Mouse (Mus musculus) liver, postnatal 0 days (tissue): Measurements from ENCODE around the gene Des. TPM values are rescaled to one million over a fixed set of nuclear protein-coding genes. Genes with fewer than 3 reads are reported as not detected.

Experiments used
- ATAC-seq: fragments of 200-750 bp; cut with Nextera tagmentation; 2 replicates; pipeline ENCODE4 v1.8.0; 2017; ENCODE audit warnings: mild to moderate bottlenecking, moderate library complexity
- DNase-seq: peaks from one replicate; pipeline ENCODE4 v3.0.0-alpha.2; 2016
- H3K27ac ChIP-seq: fragments of 300-500 bp; sonication (generic); 2 replicates; pipeline ENCODE4 v1.5.1; 2014; ENCODE audit warnings: antibody characterized with exemption, moderate library complexity, mild to moderate bottlenecking, low read depth
- H3K27me3 ChIP-seq: fragments of 300-500 bp; sonication (generic); 2 replicates; pipeline ENCODE4 v1.6.1; 2014; ENCODE audit warnings: low read length, control low read depth, mixed read lengths; ENCODE audit not compliant: insufficient read depth
- H3K36me3 ChIP-seq: fragments of 300-500 bp; sonication (generic); replicated peaks from 2 replicates; pipeline ENCODE4 v1.6.1; 2014; ENCODE audit warnings: mild to moderate bottlenecking, control low read depth, low read length, moderate library complexity, mixed read lengths; ENCODE audit not compliant: insufficient read depth
- H3K4me1 ChIP-seq: fragments of 300-500 bp; sonication (generic); 2 replicates; pipeline ENCODE4 v1.6.1; 2014; ENCODE audit warnings: antibody characterized with exemption, mild to moderate bottlenecking, control low read depth; ENCODE audit not compliant: insufficient read depth
- H3K4me2 ChIP-seq: fragments of 300-500 bp; sonication (generic); 2 replicates; pipeline ENCODE4 v1.6.1; 2014; ENCODE audit warnings: low read depth, mild to moderate bottlenecking, low read length, moderate library complexity, mixed read lengths
- H3K4me3 ChIP-seq: fragments of 300-500 bp; sonication (generic); 2 replicates; pipeline ENCODE4 v1.5.1; 2014; ENCODE audit warnings: low read depth, low read length
- H3K9ac ChIP-seq: fragments of 300-500 bp; sonication (generic); replicated peaks from 2 replicates; pipeline ENCODE4 v1.6.1; 2014; ENCODE audit warnings: mild to moderate bottlenecking, moderate library complexity
- H3K9me3 ChIP-seq: fragments of 300-500 bp; sonication (generic); 2 replicates; pipeline ENCODE4 v1.6.1; 2016; ENCODE audit warnings: mild to moderate bottlenecking, control low read depth, low read length, mixed read lengths
- CTCF ChIP-seq: sonication (generic); IDR thresholded peaks from 2 replicates; pipeline ENCODE4 v1.5.1; 2016; ENCODE audit warnings: antibody characterized with exemption, low read depth
- EP300 ChIP-seq: IDR thresholded peaks from 2 replicates; pipeline ENCODE4 v1.6.1; 2016; ENCODE audit warnings: antibody characterized with exemption, low read depth, mild to moderate bottlenecking
- WGBS: fragments of 180-500 bp; shearing (Covaris S2); extraction: QIAGEN DNeasy Blood & Tissue Kit; methylation state at CpG from one replicate; pipeline ENCODE4 v1.1.7; 2014; ENCODE audit not compliant: insufficient replicate concordance; 5-methylcytosine and 5-hydroxymethylcytosine counted together
- polyA plus RNA-seq: library from polyadenylated mRNA; unstranded; fragments of >200 nt; fragmentation: Nextera tagmentation; extraction: Ambion mirVana; gene quantifications from 2 replicates; pipeline ENCODE4 v1.2.1, GENCODE M21; 2015

The Des gene
- polyA plus RNA-seq, 1 experiment from 2014 or later: 4.0 TPM

- peaks cover 55% of the 10 kb centered on the region for H3K27me3 ChIP-seq
Observed at GRCm38 (mm10) chr1:75379196-75379595, 19.1 kb downstream of the Des start.

GRCm38 (mm10) chr1:75379931-75380330 lies 19.8 kb downstream of the Des start:
- no peak overlapping the region for H3K27ac ChIP-seq
- H3K9me3 ChIP-seq: peaks cover 7% of the 10 kb centered on the region; the same call in 1 of the 2 replicates
- H3K4me2 ChIP-seq: no peak overlapping the region
- H3K27me3 ChIP-seq: peaks cover 49% of the 10 kb centered on the region
- 75% methylated on average over 8 of the region's 8 CpGs for WGBS
- H3K9ac ChIP-seq: no peak overlapping the region
- H3K4me3 ChIP-seq: no peak overlapping the region
- H3K4me1 ChIP-seq: no peaks in the 10 kb centered on the region
- TF ChIP-seq CTCF: no peak
- TF ChIP-seq EP300: no peak
- H3K36me3 ChIP-seq: no peaks in the 10 kb centered on the region
- ATAC-seq (no peak), DNase-seq (no peak)

More at GRCm38 (mm10) chr1:75379196-75379595, 19.1 kb downstream of the Des start:
- Histone ChIP-seq H3K4me3 (no peak overlapping the region), H3K27ac (no peak overlapping the region), H3K4me2 (no peak overlapping the region), H3K4me1 (no peaks in the 10 kb centered on the region), H3K9me3 (peaks cover 7% of the 10 kb centered on the region; the same call in 1 of the 2 replicates), H3K9ac (no peak overlapping the region), H3K36me3 (no peaks in the 10 kb centered on the region)
- 57% methylated on average over 2 of the region's 2 CpGs for WGBS
- TF ChIP-seq EP300 (no peak), CTCF (no peak)
- no peak for ATAC-seq
- no peak for DNase-seq

- ATAC-seq (no peak), DNase-seq (no peak)
- WGBS: 32% methylated on average over 2 of the region's 2 CpGs
- Histone ChIP-seq H3K4me2 (no peak overlapping the region), H3K27ac (no peak overlapping the region), H3K4me1 (no peaks in the 10 kb centered on the region), H3K9me3 (peaks cover 7% of the 10 kb centered on the region; the same call in 1 of the 2 replicates), H3K27me3 (peaks cover 46% of the 10 kb centered on the region), H3K36me3 (no peaks in the 10 kb centered on the region), H3K9ac (no peak overlapping the region), H3K4me3 (no peak overlapping the region)
- TF ChIP-seq CTCF: no peak
- no peak for TF ChIP-seq EP300
Observed at GRCm38 (mm10) chr1:75380951-75381350, 20.8 kb downstream of the Des start.

DNA sequence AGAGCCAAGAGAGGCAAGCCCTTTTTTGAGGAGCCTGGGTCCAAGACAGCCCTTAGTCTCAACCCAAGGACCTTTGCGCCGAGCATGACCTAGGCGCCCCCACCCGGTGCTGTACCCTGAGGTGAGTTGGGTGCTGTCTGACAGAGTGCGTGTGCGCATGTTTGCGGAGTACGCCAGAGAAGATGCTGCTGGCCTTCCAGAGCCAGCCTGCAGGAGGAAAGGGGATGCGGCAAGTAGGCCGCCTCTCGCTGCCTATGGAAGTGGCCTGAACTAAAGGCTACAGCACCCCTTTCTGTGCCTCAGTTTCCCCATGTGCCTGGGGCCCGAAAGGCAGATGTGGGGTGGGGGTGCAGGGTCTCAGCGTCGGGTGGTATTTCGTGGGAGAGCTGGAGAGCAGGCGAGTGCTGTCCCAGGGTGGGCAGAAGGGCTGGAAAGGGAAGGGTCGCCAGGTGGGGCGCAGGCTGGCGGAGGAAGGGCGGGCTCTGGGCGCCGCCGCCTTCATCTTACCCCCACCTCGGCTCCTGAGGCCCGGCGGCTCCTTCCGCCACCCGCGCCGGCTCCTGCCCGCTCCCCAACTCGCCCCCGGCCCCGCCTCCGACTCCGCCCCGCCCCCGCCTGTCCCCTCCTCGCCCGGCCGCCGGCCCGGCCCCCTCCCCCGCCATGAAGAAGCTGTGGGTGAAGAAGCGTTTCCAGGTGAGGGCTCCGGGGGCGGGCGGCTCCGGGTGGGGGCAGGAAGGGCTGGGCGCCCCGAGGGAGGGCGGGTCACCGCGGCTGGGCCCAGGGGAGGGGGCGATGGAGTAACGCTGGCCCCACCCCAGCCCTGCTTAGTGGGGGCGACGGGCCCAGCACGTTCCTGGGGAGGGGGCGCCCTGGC lies 21.6 kb downstream of the Des start:
- TF ChIP-seq CTCF: no peak
- TF ChIP-seq EP300: no peak
- H3K9ac ChIP-seq: no peak overlapping the region; the same call in 1 of the 2 replicates
- H3K4me2 ChIP-seq: peak overlapping the region; percentile 70
- DNase-seq: no peak
- H3K4me3 ChIP-seq: peak overlapping the region; percentile 40
- no peaks in the 10 kb centered on the region for H3K4me1 ChIP-seq
- 11% methylated on average over 37 of the region's 60 CpGs for WGBS
- H3K36me3 ChIP-seq: no peaks in the 10 kb centered on the region
- peaks cover 7% of the 10 kb centered on the region; the same call in 1 of the 2 replicates for H3K9me3 ChIP-seq
- H3K27me3 ChIP-seq: peaks cover 48% of the 10 kb centered on the region
- no peak overlapping the region for H3K27ac ChIP-seq
- ATAC-seq: no peak

DNA sequence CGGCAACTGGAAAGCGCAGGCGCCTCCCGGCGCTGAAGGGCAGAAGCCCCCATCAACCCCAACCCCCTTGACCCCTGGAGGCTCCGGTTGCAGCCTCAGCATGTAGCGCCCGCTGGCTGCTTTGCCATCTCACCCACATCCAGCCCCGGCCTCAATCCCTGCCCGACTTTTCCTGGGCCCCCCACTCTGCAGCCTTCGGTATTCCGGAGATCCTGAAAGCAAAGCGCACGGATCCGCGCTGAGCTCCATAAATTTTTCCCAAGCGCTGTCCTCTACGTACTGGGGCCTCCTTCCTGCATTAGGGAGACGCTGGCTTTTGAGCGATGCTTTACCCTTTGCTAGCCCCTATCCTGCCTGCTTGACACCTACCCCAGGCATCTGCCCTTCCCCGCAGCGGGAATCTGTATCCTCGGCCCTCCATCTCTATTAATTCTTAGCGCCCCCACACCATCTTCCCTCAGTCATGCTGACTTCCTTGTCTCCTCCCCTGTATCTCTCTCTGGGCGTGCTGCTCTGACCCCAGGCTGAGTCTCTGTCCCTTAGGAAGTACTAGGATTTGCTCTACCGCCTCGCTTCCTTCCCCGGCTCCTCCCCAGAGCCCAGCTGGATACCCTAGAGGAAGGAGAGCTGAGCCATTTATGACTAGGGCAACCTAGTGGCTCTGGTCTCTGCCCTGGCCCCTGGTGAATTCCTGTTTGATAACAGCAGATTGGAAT lies 22.4 kb downstream of the Des start:
- WGBS: 6% methylated on average over 25 of the region's 28 CpGs
- H3K9me3 ChIP-seq: peaks cover 7% of the 10 kb centered on the region; the same call in 1 of the 2 replicates
- peaks cover 56% of the 10 kb centered on the region for H3K27me3 ChIP-seq
- peak overlapping the region; percentile 40 for H3K4me3 ChIP-seq
- H3K4me1 ChIP-seq: no peaks in the 10 kb centered on the region
- ATAC-seq (no peak), DNase-seq (no peak)
- TF ChIP-seq EP300 (no peak), CTCF (no peak)
- H3K36me3 ChIP-seq: no peaks in the 10 kb centered on the region
- peak overlapping the region; percentile 70 for H3K4me2 ChIP-seq
- no peak overlapping the region for H3K27ac ChIP-seq
- H3K9ac ChIP-seq: no peak overlapping the region
